ENCODE assay signal across 8 mouse cellular contexts in genomic region chr8:20122067-20122925, GRCm38 (mm10).
A peak's percentile ranks its signal among the peaks of the same experiment; 100 is the strongest.
DNase-seq lines count a peak whose midpoint lies in the region; ATAC-seq and TF ChIP-seq lines count a peak whose summit lies in the region.
"Not testable (repeated sequence)": the region's sequence is repeated elsewhere in the genome, so short reads cannot be mapped to it uniquely, and the experiment has no call there.

No protein-coding gene starts in this region.

- in situ Hi-C loops in CH12.LX (cut with MboI; ENCODE audit: low pct_ligation_motif_present, low pct_unique_long_range_greater_than_20kb, low sequenced_read_pairs) = not testable (repeated sequence)

- H3K4me1 ChIP-seq in CH12.LX (ENCODE audit: control insufficient read depth in 1 of 2, insufficient read depth in 2 of 2); forebrain, embryonic 11.5 days (replicated peaks; ENCODE audit: control insufficient read depth, insufficient read depth, low read length); heart, embryonic 16.5 days (ENCODE audit: control insufficient read depth, insufficient read depth, low read length); liver, embryonic 15.5 days (replicated peaks); neural tube, embryonic 12.5 days: not testable (repeated sequence)

- H3K27ac ChIP-seq in CH12.LX (ENCODE audit: insufficient read depth, low read depth); forebrain, embryonic 11.5 days (ENCODE audit: low read depth, low read length); liver, embryonic 15.5 days (replicated peaks): not testable (repeated sequence)
- H3K27ac ChIP-seq in heart, embryonic 16.5 days (ENCODE audit: low read length) = peak overlapping the region; percentile 71
- 0 out of 2 replicates have a peak overlapping the region, but pooled peaks have one; percentile 46 for H3K27ac ChIP-seq in neural tube, embryonic 12.5 days

- not testable (repeated sequence) for TF ChIP-seq EP300 in CH12.LX (IDR thresholded peaks at IDR 0.05; ENCODE audit: low read length)

- TF ChIP-seq CTCF in CH12.LX (conservative IDR thresholded peaks at IDR 0.05 in 1 of 2, IDR thresholded peaks at IDR 0.05 in 1 of 2; ENCODE audit: low read depth in 2 of 2, low read length in 2 of 2) = peak in 1 of 2 experiments; percentile 52; a peak in 2 of 4 replicates

- peak; percentile 100 for ATAC-seq in forebrain, embryonic 11.5 days (replicated peaks; ENCODE audit: low FRiP score)
- ATAC-seq in heart, embryonic 16.5 days (replicated peaks; ENCODE audit: extremely low read depth, insufficient read depth, low FRiP score) = peak; percentile 100
- ATAC-seq in liver, embryonic 15.5 days (ENCODE audit: insufficient read depth) = peak; percentile 100
- peak; percentile 100 for ATAC-seq in neural tube, embryonic 12.5 days (ENCODE audit: low FRiP score, low read depth)

- not testable (repeated sequence) for H3K79me2 ChIP-seq in CH12.LX (replicated peaks; ENCODE audit: control insufficient read depth, extremely low read depth, insufficient read depth, poor library complexity, severe bottlenecking)

- H3K4me3 ChIP-seq in CH12.LX (replicated peaks in 1 of 3; ENCODE audit: low read depth in 2 of 3, low read length in 2 of 3, poor library complexity in 1 of 3) = peak overlapping the region in 2 of 3 experiments; percentile 77 to 78
- peak overlapping the region; percentile 47 for H3K4me3 ChIP-seq in forebrain, embryonic 11.5 days (ENCODE audit: low read depth, low read length)
- H3K4me3 ChIP-seq in heart, embryonic 16.5 days (ENCODE audit: low read length) = peak overlapping the region; percentile 63
- H3K4me3 ChIP-seq in liver, embryonic 15.5 days (replicated peaks) = peak overlapping the region; percentile 65
- H3K4me3 ChIP-seq in neural tube, embryonic 12.5 days = peak overlapping the region; percentile 67

- not testable (repeated sequence) for H3K9me3 ChIP-seq in CH12.LX (replicated peaks; ENCODE audit: low read length); forebrain, embryonic 11.5 days (ENCODE audit: control insufficient read depth, low read length); heart, embryonic 16.5 days (replicated peaks; ENCODE audit: control insufficient read depth, low read length); liver, embryonic 15.5 days (replicated peaks); neural tube, embryonic 12.5 days

- dilution Hi-C loops in CH12.LX (cut with MboI; ENCODE audit: extremely low pct_ligation_motif_present, extremely low pct_unique_long_range_greater_than_20kb, low sequenced_read_pairs) = not testable (repeated sequence)

- peak; percentile 94 for DNase-seq in CH12.LX (ENCODE audit: extremely low read depth)
- peak; percentile 54 for DNase-seq in c-Kit-positive CD71-positive TER-119-negative erythroid progenitor cells, embryonic 14.5 days (ENCODE audit: low read depth)
- peak; percentile 96 for DNase-seq in forebrain, embryonic 11.5 days (ENCODE audit: low spot score)
- DNase-seq in kidney, postnatal 36 days = peak; percentile 100
- DNase-seq in telencephalon, adult 2 months (ENCODE audit: low read depth, low spot score) = peak; percentile 94

- not testable (repeated sequence) for H3K27me3 ChIP-seq in CH12.LX (replicated peaks); forebrain, embryonic 11.5 days (ENCODE audit: control insufficient read depth, insufficient read depth, low read length); heart, embryonic 16.5 days (ENCODE audit: control insufficient read depth, insufficient read depth, low read length); liver, embryonic 15.5 days; neural tube, embryonic 12.5 days (replicated peaks)

- H3K4me2 ChIP-seq in CH12.LX (ENCODE audit: insufficient read depth, low read depth, poor library complexity, severe bottlenecking); heart, embryonic 16.5 days (ENCODE audit: low read depth, low read length): not testable (repeated sequence)
- 0 out of 2 replicates have a peak overlapping the region, but pooled peaks have one; percentile 21 for H3K4me2 ChIP-seq in forebrain, embryonic 11.5 days (ENCODE audit: low read depth, low read length, severe bottlenecking)
- H3K4me2 ChIP-seq in liver, embryonic 15.5 days = peak overlapping the region; percentile 62
- H3K4me2 ChIP-seq in neural tube, embryonic 12.5 days (replicated peaks) = peak overlapping the region; percentile 43

- peak; percentile 15 for TF ChIP-seq RAD21 in CH12.LX (IDR thresholded peaks at IDR 0.05; ENCODE audit: low read depth, low read length)

- TF ChIP-seq POLR2A in CH12.LX (IDR thresholded peaks at IDR 0.05; ENCODE audit: low read depth, low read length) = peak; percentile 67

- H3K9ac ChIP-seq in CH12.LX (ENCODE audit: insufficient read depth, low read depth) = peak overlapping the region; percentile 76
- H3K9ac ChIP-seq in forebrain, embryonic 11.5 days (ENCODE audit: low read length) = peak overlapping the region; percentile 75
- H3K9ac ChIP-seq in heart, embryonic 16.5 days (ENCODE audit: low read length) = peak overlapping the region; percentile 85
- H3K9ac ChIP-seq in liver, embryonic 15.5 days = peak overlapping the region; percentile 66
- peak overlapping the region; percentile 82 for H3K9ac ChIP-seq in neural tube, embryonic 12.5 days

- WGBS in forebrain, embryonic 11.5 days = 12% methylated on average over 56 of the region's 72 CpGs
- WGBS in heart, embryonic 16.5 days = 8% methylated on average over 60 of the region's 72 CpGs
- 8% methylated on average over 71 of the region's 72 CpGs for WGBS in liver, embryonic 15.5 days (ENCODE audit: insufficient replicate concordance)
- 8% methylated on average over 70 of the region's 72 CpGs for WGBS in neural tube, embryonic 12.5 days

- H3K36me3 ChIP-seq in CH12.LX (replicated peaks in 1 of 2; ENCODE audit: control insufficient read depth in 1 of 2, insufficient read depth in 1 of 2, low read length in 1 of 2); forebrain, embryonic 11.5 days (ENCODE audit: control insufficient read depth, insufficient read depth, low read length); heart, embryonic 16.5 days (ENCODE audit: control insufficient read depth, insufficient read depth); liver, embryonic 15.5 days (replicated peaks); neural tube, embryonic 12.5 days: not testable (repeated sequence)

TF ChIP-seq in CH12.LX, 34 proteins besides CTCF, POLR2A, EP300 and RAD21:
- peak; percentile 72 for TF ChIP-seq HCFC1 (IDR thresholded peaks at IDR 0.05; ENCODE audit: low read depth, low read length)
- TF ChIP-seq KAT2A (IDR thresholded peaks at IDR 0.05; ENCODE audit: insufficient replicate concordance, low read length) = 0 out of 2 replicates have a peak, but pooled peaks have one; percentile 34
- peak; percentile 56; the same call in 1 of the 2 replicates for TF ChIP-seq MEF2A (IDR thresholded peaks at IDR 0.05; ENCODE audit: borderline replicate concordance, low read depth, low read length)
- peak; percentile 58 for TF ChIP-seq NRF1 (IDR thresholded peaks at IDR 0.05; ENCODE audit: low read depth, low read length)
- TF ChIP-seq ELF1 (IDR thresholded peaks at IDR 0.05; ENCODE audit: low read depth, low read length) = 0 out of 2 replicates have a peak, but pooled peaks have one; percentile 35
- peak; percentile 64 for TF ChIP-seq NELFE (IDR thresholded peaks at IDR 0.05; ENCODE audit: low read depth, low read length)
- TF ChIP-seq IRF4 (IDR thresholded peaks at IDR 0.05; ENCODE audit: low read depth, low read length) = peak; percentile 28; the same call in 1 of the 2 replicates
- peak; percentile 86 for TF ChIP-seq TCF12 (IDR thresholded peaks at IDR 0.05; ENCODE audit: low read depth, low read length)
- TF ChIP-seq MAX (IDR thresholded peaks at IDR 0.05; ENCODE audit: low read length) = 0 out of 2 replicates have a peak, but pooled peaks have one; percentile 17
- TF ChIP-seq SMC3 (IDR thresholded peaks at IDR 0.05; ENCODE audit: low read depth, low read length) = peak; percentile 27
- peak; percentile 70 for TF ChIP-seq TBP (conservative IDR thresholded peaks at IDR 0.05; ENCODE audit: low read depth, low read length)
